Mouse (Mus musculus) naive thymus-derived CD4-positive, alpha-beta T cell, adult 2 months (primary cell): Measurements from ENCODE around the gene Ovol3.
"Not testable (repeated sequence)": the region's sequence is repeated elsewhere in the genome, so short reads cannot be mapped to it uniquely, and the experiment has no call there.

Experiments
- DNase-seq: peaks from one replicate; pipeline ENCODE4 v3.0.0-alpha.2; 2011; ENCODE audit warnings: low read depth

The Ovol3 gene

GRCm38 (mm10) chr7:30224206-30224605 lies 11.3 kb downstream of the Ovol3 start:
- DNase-seq, result no peak

DNA sequence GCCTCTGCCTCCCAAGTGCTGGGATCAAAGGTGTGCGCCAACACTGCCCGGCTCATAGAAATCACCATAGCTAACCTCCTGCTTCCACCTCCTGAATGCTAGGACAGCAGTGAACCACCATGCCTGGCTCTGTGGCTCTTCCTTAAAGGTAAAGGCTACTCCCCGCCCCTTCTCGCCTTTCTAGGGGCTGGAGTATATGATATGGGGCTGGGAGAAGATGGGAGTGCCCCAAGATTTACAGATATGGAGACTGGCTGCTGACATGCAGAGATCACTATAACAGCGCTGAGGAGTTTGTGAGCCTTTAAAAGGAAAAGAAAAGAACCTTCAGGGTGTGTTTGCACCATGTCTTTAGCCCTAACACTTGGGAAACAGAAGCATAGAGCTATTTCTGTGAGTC lies 13.3 kb downstream of the Ovol3 start:
- no peak for DNase-seq

GRCm38 (mm10) chr7:30221433-30221832 lies 14.1 kb downstream of the Ovol3 start:
- DNase-seq, result no peak

- no peak for DNase-seq
Observed at GRCm38 (mm10) chr7:30220008-30220356, 15.5 kb downstream of the Ovol3 start.

DNA sequence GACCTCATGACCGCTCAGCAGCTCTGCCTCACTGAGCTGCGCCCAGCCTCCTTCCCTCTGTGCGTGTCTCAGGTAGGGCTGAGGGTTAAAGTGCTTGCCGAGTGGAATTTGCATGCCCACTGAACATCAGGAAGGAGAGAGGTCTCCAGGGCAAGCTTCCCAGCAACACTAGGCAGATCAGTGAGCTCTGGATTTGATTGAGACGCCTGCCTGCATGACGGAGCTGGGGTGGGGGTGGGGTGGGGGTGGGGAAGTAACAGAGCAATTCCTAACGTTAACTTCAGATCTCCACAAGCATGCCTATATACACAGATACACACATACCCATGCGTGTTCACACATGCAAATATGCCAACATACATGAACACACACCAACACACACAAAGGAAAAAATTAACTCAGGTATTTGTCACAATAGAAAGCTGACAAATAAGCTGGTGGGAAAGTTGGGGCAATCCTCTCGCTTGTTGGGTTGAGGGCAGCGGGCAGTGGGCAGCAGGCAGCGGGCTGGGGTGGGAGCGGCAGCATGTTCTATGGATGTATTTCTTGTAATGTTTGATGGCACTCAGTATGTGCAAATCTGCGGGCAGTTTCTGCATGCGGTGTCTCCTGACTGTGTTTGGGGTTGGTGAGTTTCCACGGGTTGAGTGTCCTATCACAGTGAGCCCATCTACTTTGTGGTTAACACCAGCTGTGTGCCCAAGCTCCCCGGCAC lies 16.1 kb downstream of the Ovol3 start:
- peak; percentile 69 for DNase-seq

GRCm38 (mm10) chr7:30217277-30217676 lies 18.2 kb downstream of the Ovol3 start:
- no peak for DNase-seq

GRCm38 (mm10) chr7:30216723-30217151 lies 18.8 kb downstream of the Ovol3 start:
- peak; percentile 90 for DNase-seq

DNA sequence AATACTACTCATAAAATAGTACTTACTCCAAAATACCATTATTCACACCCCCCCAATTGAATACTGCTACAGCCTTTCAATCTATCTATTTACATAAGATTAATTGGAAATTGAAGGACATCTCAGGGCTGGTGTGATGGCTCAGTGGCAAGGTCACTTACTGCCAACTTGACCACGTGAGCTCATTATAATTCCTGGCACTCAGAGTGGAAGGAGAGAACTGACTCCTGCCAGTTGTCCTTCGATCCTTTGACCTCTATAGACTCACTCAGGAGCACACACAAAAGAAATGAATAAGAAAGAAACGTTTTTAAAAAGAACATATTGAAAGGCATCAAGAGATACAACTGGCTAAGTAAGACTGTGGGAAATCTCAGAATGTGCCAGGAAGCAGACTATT lies 19.6 kb downstream of the Ovol3 start:
- DNase-seq, result no peak

DNA sequence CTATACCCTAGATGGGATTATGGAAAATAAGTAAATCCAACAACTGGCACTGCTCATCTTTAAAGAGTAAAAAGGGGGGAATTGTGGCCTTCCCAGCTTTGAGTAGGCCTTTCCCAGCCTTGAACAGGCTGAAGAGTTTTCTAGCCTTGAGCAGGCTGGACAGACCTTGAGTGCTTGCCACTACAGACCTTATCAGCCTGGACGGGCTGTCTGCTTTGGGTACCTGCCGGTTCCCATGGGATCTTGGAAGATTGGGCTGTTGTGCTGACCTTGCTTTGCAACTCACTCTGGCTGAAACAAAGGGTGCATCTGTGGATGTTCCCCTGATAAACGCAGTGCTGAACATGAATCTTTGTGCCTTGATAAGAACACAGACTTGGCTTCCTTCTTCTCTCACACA lies 21.6 kb downstream of the Ovol3 start:
- no peak for DNase-seq

DNA sequence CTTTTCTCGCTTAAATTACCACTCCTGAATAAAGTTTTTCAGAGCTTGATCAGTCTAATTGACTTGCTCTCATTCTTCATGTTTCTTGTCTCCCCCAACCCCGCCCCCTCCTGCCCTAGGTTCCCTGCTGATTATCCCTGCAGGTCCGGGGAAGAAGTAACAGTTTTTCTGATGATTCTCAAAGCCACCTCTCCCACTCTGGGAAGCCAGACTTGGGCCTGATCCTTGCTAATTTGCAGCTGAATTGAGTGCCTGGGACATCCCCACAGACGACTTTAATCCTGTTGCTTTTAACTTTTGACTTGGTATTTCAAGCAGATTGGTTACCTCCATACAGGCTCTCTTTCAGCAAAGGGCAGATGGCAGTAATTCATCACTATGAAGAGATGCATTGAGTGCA lies 24.5 kb downstream of the Ovol3 start:
- no peak for DNase-seq

GRCm38 (mm10) chr7:30206364-30206763 lies 29.2 kb downstream of the Ovol3 start:
- not testable (repeated sequence) for DNase-seq

DNA sequence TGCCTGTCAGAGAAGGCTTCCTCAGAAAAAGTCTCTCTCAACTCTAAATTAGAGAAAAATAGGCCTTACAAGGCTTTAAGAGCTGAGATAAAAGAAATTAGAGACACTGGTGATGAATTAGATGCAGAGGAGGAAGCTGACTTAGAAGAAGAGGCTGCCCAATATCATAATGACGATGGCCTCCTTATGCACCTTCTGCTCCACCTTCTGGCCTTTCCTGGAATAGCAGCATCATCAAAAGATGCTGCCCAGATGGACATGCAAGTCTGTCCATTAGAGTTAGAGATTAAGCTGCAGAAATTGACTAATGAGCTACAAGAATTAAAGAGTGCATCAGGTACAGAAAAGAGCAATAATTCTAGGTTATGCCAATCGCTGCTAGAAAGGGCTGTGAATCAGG lies 30.1 kb downstream of the Ovol3 start:
- DNase-seq, result peak; percentile 82

DNA sequence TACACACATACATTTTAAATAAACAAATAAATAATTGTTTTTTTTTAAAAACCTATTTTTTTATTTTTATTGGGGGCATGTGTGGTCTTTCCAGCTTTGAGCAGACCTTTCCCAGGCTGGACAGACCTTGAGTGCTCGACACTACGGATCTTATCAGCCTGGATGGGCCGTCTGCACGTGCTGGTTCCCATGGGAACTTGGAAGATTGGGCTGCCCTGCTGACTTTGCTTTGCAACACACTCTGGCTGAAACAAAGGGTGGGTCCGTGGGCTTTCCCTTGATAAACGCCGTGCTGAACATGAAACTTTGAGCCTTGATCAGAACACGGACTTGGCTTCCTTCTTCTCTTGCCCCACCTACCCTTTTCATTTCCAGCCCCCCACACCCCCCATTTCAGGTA lies 31.1 kb downstream of the Ovol3 start:
- DNase-seq, result no peak

- DNase-seq, result no peak
Observed at GRCm38 (mm10) chr7:30202895-30203690, 32.4 kb downstream of the Ovol3 start.

DNA sequence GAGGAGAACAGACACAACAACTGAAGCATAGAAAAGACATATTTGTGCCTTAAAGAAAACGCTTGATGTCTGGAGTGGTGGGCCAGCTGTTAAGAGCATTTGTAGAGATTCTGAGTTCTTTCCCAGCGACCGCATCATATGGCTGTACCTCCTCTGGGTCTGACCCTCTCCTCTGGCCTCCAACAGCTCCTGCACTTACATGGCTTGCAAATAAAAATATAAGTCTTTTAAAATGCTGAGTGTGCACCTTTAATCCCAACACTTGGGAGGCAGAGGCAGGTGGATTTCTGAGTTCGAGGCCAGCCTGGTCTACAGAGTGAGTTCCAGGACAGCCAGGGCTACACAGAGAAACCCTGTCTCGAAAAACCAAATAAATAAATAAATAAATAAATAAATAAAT lies 34.9 kb downstream of the Ovol3 start:
- DNase-seq, result not testable (repeated sequence)

DNA sequence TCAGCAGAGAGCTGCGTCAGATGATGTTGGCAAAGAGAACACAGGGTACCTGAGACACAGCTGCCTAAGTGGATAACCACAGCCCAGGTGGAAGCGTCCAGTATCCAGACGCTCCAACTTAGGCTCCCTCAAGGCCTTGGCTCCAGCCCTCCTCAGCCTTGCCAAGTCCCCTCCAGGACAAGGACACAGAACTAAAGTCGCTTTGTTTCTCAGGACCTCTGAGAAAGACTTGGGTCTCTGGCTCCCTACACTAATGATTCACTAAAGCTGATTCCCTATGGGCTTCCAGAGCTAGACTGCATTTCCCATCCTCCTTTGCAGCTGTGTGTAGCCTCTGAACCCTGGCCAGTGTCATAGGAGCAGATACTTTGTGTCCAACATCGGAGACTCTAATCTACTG lies 35.3 kb downstream of the Ovol3 start:
- DNase-seq, result no peak

- DNase-seq, result no peak
Observed at GRCm38 (mm10) chr7:30199498-30200139, 35.9 kb downstream of the Ovol3 start.

DNA sequence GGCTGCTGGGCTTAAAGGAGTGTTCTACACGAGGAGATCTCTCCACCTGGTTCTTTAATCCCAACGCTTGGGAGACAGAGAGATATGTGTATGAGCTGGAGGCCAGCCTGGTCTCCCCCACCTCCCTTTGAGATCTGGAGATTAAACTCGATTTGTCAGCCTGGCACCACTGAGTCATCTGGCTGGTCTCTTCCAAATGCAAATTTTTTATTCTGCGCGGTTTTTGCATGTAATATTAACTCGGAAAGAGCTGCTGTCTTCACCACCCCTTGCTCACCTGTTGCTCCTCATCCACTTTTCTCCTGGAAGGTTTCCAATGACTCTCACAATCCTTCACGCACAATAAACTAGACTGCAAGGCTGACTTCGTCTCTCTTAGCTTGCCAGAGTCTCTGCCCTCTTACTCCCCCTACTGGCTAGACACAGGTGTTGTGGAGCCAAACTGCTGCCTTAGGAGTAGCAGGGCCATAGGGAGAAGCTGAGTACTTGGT lies 37.0 kb downstream of the Ovol3 start, which contains the start of gene Capns1:
Capns1 (minus strand) TSS at position 331 of the 491 bp plus-strand sequence.
- peak; percentile 90 for DNase-seq

DNA sequence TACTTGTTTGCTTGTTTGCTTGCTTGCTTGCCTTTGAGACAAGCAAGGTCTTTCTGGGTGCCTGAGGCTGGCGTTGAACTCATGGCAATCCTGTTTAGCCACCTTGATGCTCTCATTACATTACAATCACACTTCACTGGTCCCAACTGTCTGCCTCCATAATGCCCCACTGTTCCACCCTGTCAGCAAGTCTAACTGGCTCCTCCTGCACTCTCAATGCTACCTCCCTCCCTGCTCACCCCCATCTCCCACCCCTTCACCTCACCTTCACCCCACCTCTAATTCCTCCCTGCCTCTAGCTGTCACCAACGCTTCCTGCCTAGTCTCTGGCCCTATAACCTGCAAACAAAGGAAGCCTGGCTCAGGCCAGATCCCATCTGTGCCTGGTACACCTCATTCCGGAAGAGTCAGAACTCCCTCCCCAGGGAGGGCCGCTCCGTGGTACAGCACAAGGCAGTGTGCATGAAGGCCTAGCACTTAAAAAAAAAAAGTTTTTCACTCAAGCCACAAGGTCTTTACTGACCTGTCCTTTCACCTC lies 37.9 kb downstream of the Ovol3 start:
- DNase-seq, result no peak

- no peak for DNase-seq
Observed at GRCm38 (mm10) chr7:30196171-30196570, 39.4 kb downstream of the Ovol3 start.

DNA sequence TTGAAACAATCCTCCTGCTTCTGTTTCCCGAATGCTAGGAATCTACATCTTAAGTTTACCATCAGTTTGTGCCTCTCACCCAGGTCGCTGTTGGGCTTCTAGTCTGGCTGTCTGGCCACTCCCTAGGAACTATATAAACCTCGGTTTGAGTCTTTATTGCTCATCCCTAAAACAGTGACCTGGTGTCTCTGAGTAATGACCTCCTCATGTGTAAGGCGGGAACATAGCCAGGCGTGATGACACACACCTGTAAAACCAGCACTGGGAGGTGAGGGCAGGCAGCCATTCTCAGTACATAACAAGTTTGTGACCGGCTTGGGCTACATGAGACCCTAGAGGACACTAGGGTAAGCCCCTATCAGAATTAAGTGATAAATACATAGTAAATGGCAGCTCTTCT lies 40.1 kb downstream of the Ovol3 start:
- no peak for DNase-seq

DNA sequence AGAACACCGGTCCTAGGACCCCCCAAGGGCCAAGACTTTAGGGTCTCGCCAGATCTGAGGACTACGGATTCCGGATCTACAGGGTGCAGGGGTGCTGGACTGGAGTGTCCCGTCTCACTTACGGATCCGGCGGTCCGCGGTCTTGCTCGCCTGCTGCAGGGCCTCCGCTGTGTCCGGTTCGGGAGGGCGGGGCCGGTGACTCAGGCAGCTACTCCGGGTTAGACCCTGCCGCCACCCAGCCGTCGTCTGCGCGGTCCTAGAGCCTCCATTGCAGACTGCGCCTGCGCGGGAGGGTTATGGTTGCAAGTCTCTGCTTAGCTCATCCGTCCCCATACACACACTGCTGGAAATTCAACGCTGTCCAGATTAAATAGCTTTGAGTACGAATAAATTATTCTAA lies 40.6 kb downstream of the Ovol3 start:
- peak; percentile 95 for DNase-seq
